Mouse (Mus musculus) hindbrain, embryonic 15.5 days (tissue): Measurements from ENCODE around the gene Macrod2. TPM values are rescaled to one million over a fixed set of nuclear protein-coding genes. Genes with fewer than 3 reads are reported as not detected.

Source experiments
- ATAC-seq: fragments of 200-750 bp; cut with Nextera tagmentation; 2 replicates; pipeline ENCODE4 v1.8.0; 2017; ENCODE audit warnings: low read depth, moderate number of reproducible peaks, moderate TSS enrichment; ENCODE audit not compliant: low FRiP score
- H3K27ac ChIP-seq: fragments of 300-500 bp; sonication (generic); replicated peaks from 2 replicates; pipeline ENCODE4 v1.5.1; 2015; ENCODE audit warnings: mild to moderate bottlenecking, inconsistent platforms
- H3K27me3 ChIP-seq: fragments of 300-500 bp; sonication (generic); 2 replicates; pipeline ENCODE4 v1.6.1; 2015; ENCODE audit warnings: control low read depth, inconsistent platforms
- H3K36me3 ChIP-seq: fragments of 300-500 bp; sonication (generic); 2 replicates; pipeline ENCODE4 v1.6.1; 2015; ENCODE audit warnings: control low read depth, inconsistent platforms
- H3K4me1 ChIP-seq: fragments of 300-500 bp; sonication (generic); replicated peaks from 2 replicates; pipeline ENCODE4 v1.6.1; 2015; ENCODE audit warnings: control low read depth, inconsistent platforms
- H3K4me2 ChIP-seq: fragments of 300-500 bp; sonication (generic); 2 replicates; pipeline ENCODE4 v1.6.1; 2015; ENCODE audit warnings: moderate library complexity, mild to moderate bottlenecking, inconsistent platforms
- H3K4me3 ChIP-seq: fragments of 300-500 bp; sonication (generic); 2 replicates; pipeline ENCODE4 v1.5.1; 2015; ENCODE audit warnings: mild to moderate bottlenecking, inconsistent platforms
- H3K9ac ChIP-seq: fragments of 300-500 bp; sonication (generic); 2 replicates; pipeline ENCODE4 v1.6.1; 2015; ENCODE audit warnings: inconsistent platforms
- H3K9me3 ChIP-seq: fragments of 300-500 bp; sonication (generic); 2 replicates; pipeline ENCODE4 v1.6.1; 2016; ENCODE audit warnings: control low read depth, inconsistent platforms
- WGBS: fragments of 180-500 bp; shearing (Covaris S2); methylation state at CpG from one replicate; pipeline ENCODE4 v1.1.7; 2015; 5-methylcytosine and 5-hydroxymethylcytosine counted together
- polyA plus RNA-seq: library from polyadenylated mRNA; unstranded; fragments of >200 nt; fragmentation: Nextera tagmentation; extraction: Ambion mirVana; gene quantifications from 2 replicates; pipeline ENCODE4 v1.2.1, GENCODE M21; 2015

Macrod2 gene
- polyA plus RNA-seq, 1 experiment from 2014 or later: 78.6 TPM

GRCm38 (mm10) chr2:141715061-141715460 is 1320.0 kb downstream of the Macrod2 start:
- Histone ChIP-seq H3K27me3 (no peaks in the 10 kb centered on the region), H3K9ac (no peak overlapping the region), H3K9me3 (no peaks in the 10 kb centered on the region), H3K4me2 (no peak overlapping the region), H3K27ac (no peak overlapping the region), H3K4me3 (no peak overlapping the region), H3K4me1 (no peaks in the 10 kb centered on the region), H3K36me3 (no peaks in the 10 kb centered on the region)
- no peak for ATAC-seq
- WGBS: 82% methylated on average over 3 of the region's 3 CpGs

- H3K4me1 ChIP-seq: no peaks in the 10 kb centered on the region
- no peak overlapping the region for H3K4me3 ChIP-seq
- no peak overlapping the region for H3K27ac ChIP-seq
- no peak overlapping the region for H3K4me2 ChIP-seq
- H3K27me3 ChIP-seq: no peaks in the 10 kb centered on the region
- WGBS: 85% methylated on average over 3 of the region's 3 CpGs
- H3K36me3 ChIP-seq: no peaks in the 10 kb centered on the region
- ATAC-seq: no peak
- H3K9me3 ChIP-seq: no peaks in the 10 kb centered on the region
- no peak overlapping the region for H3K9ac ChIP-seq
Observed at GRCm38 (mm10) chr2:141722531-141722930, 1327.4 kb downstream of the Macrod2 start.

GRCm38 (mm10) chr2:141728998-141729397 is 1333.9 kb downstream of the Macrod2 start:
- H3K4me3 ChIP-seq: no peak overlapping the region
- ATAC-seq: no peak
- H3K36me3 ChIP-seq: no peaks in the 10 kb centered on the region
- no peaks in the 10 kb centered on the region for H3K27me3 ChIP-seq
- WGBS: 71% methylated on average over 4 of the region's 4 CpGs
- no peaks in the 10 kb centered on the region for H3K9me3 ChIP-seq
- H3K4me2 ChIP-seq: no peak overlapping the region
- H3K27ac ChIP-seq: no peak overlapping the region
- H3K9ac ChIP-seq: no peak overlapping the region
- no peaks in the 10 kb centered on the region for H3K4me1 ChIP-seq

GRCm38 (mm10) chr2:141736685-141737456 is 1341.8 kb downstream of the Macrod2 start:
- H3K27me3 ChIP-seq: no peaks in the 10 kb centered on the region
- H3K36me3 ChIP-seq: no peaks in the 10 kb centered on the region
- 92% methylated on average over 5 of the region's 5 CpGs for WGBS
- H3K4me2 ChIP-seq: no peak overlapping the region
- no peaks in the 10 kb centered on the region for H3K9me3 ChIP-seq
- H3K4me1 ChIP-seq: no peaks in the 10 kb centered on the region
- no peak for ATAC-seq
- no peak overlapping the region for H3K9ac ChIP-seq
- H3K27ac ChIP-seq: no peak overlapping the region
- no peak overlapping the region for H3K4me3 ChIP-seq

DNA sequence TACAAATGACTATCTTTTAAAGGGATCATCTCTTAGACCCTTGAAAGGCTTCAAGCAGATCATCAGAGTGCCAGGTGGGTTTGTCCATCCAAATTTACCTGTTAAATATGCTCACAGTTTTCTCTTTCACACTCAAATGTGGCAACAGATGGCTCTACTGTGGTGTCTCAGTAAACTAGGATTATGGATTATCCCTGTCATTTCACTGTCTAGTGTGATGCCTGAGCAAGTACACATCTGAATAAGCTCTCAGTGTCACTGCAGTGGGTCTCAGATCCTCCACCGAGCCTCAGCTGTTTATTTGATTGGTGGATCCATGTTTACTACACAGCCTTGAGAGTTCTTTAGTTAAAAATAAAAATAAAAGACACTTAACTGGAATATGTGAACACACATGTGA is 1343.6 kb downstream of the Macrod2 start:
- H3K9me3 ChIP-seq: no peaks in the 10 kb centered on the region
- H3K4me2 ChIP-seq: no peak overlapping the region
- WGBS: 59% methylated on average over 1 of the region's 1 CpGs
- no peaks in the 10 kb centered on the region for H3K27me3 ChIP-seq
- no peaks in the 10 kb centered on the region for H3K4me1 ChIP-seq
- H3K27ac ChIP-seq: no peak overlapping the region
- no peaks in the 10 kb centered on the region for H3K36me3 ChIP-seq
- no peak overlapping the region for H3K4me3 ChIP-seq
- no peak overlapping the region for H3K9ac ChIP-seq
- ATAC-seq: no peak

DNA sequence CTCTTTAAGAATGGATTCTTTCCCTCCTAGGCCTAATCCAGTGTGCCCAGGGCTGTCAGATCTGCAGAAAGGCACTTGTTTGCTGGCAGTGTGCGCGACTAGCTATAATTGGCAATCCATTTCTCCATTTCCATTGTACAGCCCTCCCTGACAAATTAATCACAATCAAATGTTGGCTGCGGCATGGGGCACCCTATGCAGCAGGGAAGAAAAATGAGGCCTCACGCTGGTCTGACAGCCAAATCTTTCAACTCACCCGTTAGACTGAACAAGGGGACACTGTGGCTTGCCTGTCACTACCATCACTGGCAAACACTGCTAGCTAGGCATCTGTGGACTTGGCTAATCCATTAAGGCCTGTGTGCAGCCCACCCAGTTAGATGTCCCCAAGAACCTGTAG is 1345.2 kb downstream of the Macrod2 start:
- no peak overlapping the region for H3K4me3 ChIP-seq
- ATAC-seq: peak; percentile 90
- WGBS: 36% methylated on average over 5 of the region's 5 CpGs
- H3K36me3 ChIP-seq: no peaks in the 10 kb centered on the region
- H3K4me2 ChIP-seq: no peak overlapping the region
- H3K9ac ChIP-seq: no peak overlapping the region
- H3K9me3 ChIP-seq: no peaks in the 10 kb centered on the region
- no peak overlapping the region for H3K27ac ChIP-seq
- H3K4me1 ChIP-seq: no peaks in the 10 kb centered on the region
- no peaks in the 10 kb centered on the region for H3K27me3 ChIP-seq

- WGBS: 80% methylated on average over 4 of the region's 4 CpGs
- no peak for ATAC-seq
Observed at GRCm38 (mm10) chr2:141800236-141800635, 1405.1 kb downstream of the Macrod2 start.

GRCm38 (mm10) chr2:141800909-141801308 is 1405.8 kb downstream of the Macrod2 start:
- ATAC-seq: no peak
- H3K4me2 ChIP-seq: no peak overlapping the region
- 62% methylated on average over 2 of the region's 2 CpGs for WGBS

More at GRCm38 (mm10) chr2:141800236-141800635, 1405.1 kb downstream of the Macrod2 start:
- H3K36me3 ChIP-seq: no peaks in the 10 kb centered on the region
- no peak overlapping the region for H3K27ac ChIP-seq
- H3K4me2 ChIP-seq: no peak overlapping the region
- no peak overlapping the region for H3K4me3 ChIP-seq
- H3K27me3 ChIP-seq: no peaks in the 10 kb centered on the region
- H3K9me3 ChIP-seq: no peaks in the 10 kb centered on the region
- H3K4me1 ChIP-seq: no peaks in the 10 kb centered on the region
- no peak overlapping the region for H3K9ac ChIP-seq

DNA sequence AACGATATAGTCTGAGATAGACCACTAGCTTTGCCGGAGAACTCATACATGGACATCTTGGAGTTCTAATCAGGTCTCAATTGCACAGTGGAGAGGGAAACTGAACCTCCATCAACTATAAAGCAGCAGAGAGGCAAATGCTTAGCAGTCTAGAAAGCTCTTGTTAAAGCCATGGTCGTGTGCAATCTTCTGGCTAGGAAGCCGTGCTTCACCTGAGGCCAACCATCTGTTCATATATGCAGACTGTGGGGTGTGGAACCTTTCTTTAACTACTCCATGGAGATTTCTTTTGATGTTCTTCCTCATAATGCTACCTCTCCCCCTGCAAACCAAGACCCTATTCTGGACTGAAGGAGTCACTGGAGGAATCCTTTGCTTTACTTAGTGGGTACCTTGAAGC is 1421.2 kb downstream of the Macrod2 start:
- WGBS: 93% methylated on average over 4 of the region's 4 CpGs

More at GRCm38 (mm10) chr2:141800909-141801308, 1405.8 kb downstream of the Macrod2 start:
- Histone ChIP-seq H3K9ac (no peak overlapping the region), H3K4me1 (no peaks in the 10 kb centered on the region), H3K4me3 (no peak overlapping the region), H3K27ac (no peak overlapping the region), H3K36me3 (no peaks in the 10 kb centered on the region), H3K27me3 (no peaks in the 10 kb centered on the region), H3K9me3 (no peaks in the 10 kb centered on the region)

GRCm38 (mm10) chr2:141817546-141818180 is 1422.6 kb downstream of the Macrod2 start:
- Histone ChIP-seq H3K27ac (no peak overlapping the region), H3K4me2 (no peak overlapping the region), H3K27me3 (no peaks in the 10 kb centered on the region), H3K9me3 (no peaks in the 10 kb centered on the region), H3K9ac (no peak overlapping the region), H3K36me3 (no peaks in the 10 kb centered on the region), H3K4me1 (no peaks in the 10 kb centered on the region), H3K4me3 (no peak overlapping the region)
- WGBS: 60% methylated on average over 4 of the region's 4 CpGs
- ATAC-seq: no peak

More for the DNA sequence above, 1421.2 kb downstream of the Macrod2 start:
- Histone ChIP-seq H3K9ac (no peak overlapping the region), H3K4me1 (no peaks in the 10 kb centered on the region), H3K4me3 (no peak overlapping the region), H3K9me3 (no peaks in the 10 kb centered on the region), H3K27ac (no peak overlapping the region), H3K4me2 (no peak overlapping the region), H3K27me3 (no peaks in the 10 kb centered on the region), H3K36me3 (no peaks in the 10 kb centered on the region)
- no peak for ATAC-seq

DNA sequence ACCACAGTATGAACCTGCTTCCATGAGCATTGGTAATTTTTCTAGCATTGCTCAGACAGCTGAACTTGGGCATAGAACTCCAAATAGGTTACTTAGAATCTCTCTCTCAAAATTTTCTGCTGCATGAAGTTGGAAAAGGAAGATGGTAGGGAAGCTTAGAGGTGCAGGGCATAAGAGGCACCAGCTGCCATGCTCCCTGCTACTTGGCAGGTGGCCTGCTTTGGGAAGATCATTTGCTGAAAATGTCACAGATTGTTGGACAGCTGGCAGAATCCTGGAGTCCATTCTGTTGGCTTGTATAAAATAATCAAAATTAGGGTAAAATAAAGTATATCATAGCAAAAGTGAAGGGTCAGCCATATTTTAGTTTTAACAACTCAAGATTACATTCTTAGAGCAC is 1425.7 kb downstream of the Macrod2 start:
- no peak overlapping the region for H3K9ac ChIP-seq
- no peak overlapping the region for H3K4me2 ChIP-seq

GRCm38 (mm10) chr2:141825606-141826495 is 1430.7 kb downstream of the Macrod2 start:
- Histone ChIP-seq H3K4me3 (no peak overlapping the region), H3K27ac (no peak overlapping the region), H3K4me2 (no peak overlapping the region), H3K36me3 (no peaks in the 10 kb centered on the region), H3K27me3 (no peaks in the 10 kb centered on the region), H3K9me3 (no peaks in the 10 kb centered on the region), H3K9ac (no peak overlapping the region), H3K4me1 (no peaks in the 10 kb centered on the region)
- ATAC-seq: no peak
- WGBS: 74% methylated on average over 8 of the region's 8 CpGs

More for the DNA sequence above, 1425.7 kb downstream of the Macrod2 start:
- Histone ChIP-seq H3K36me3 (no peaks in the 10 kb centered on the region), H3K4me3 (no peak overlapping the region), H3K27ac (no peak overlapping the region), H3K9me3 (no peaks in the 10 kb centered on the region), H3K27me3 (no peaks in the 10 kb centered on the region), H3K4me1 (no peaks in the 10 kb centered on the region)
- no peak for ATAC-seq
